Mouse (Mus musculus) forebrain, embryonic 15.5 days (tissue): ENCODE measurements around the gene Mgrn1. TPM values are rescaled to one million over a fixed set of nuclear protein-coding genes. Genes with fewer than 3 reads are reported as not detected.

Source experiments
- ATAC-seq: fragments of 200-750 bp; cut with Nextera tagmentation; replicated peaks from 2 replicates; pipeline ENCODE4 v1.8.0; 2017; ENCODE audit warnings: mild to moderate bottlenecking, moderate TSS enrichment, moderate library complexity
- H3K27ac ChIP-seq: fragments of 300-500 bp; sonication (generic); replicated peaks from 2 replicates; pipeline ENCODE4 v1.5.1; 2015; ENCODE audit warnings: mild to moderate bottlenecking, inconsistent platforms
- H3K27me3 ChIP-seq: fragments of 300-500 bp; sonication (generic); 2 replicates; pipeline ENCODE4 v1.6.1; 2015; ENCODE audit warnings: inconsistent platforms
- H3K36me3 ChIP-seq: fragments of 300-500 bp; sonication (generic); 2 replicates; pipeline ENCODE4 v1.6.1; 2015; ENCODE audit warnings: mild to moderate bottlenecking, inconsistent platforms
- H3K4me1 ChIP-seq: fragments of 300-500 bp; sonication (generic); 2 replicates; pipeline ENCODE4 v1.6.1; 2015; ENCODE audit warnings: inconsistent platforms
- H3K4me2 ChIP-seq: fragments of 300-500 bp; sonication (generic); replicated peaks from 2 replicates; pipeline ENCODE4 v1.6.1; 2015; ENCODE audit warnings: mild to moderate bottlenecking, inconsistent platforms
- H3K4me3 ChIP-seq: fragments of 300-500 bp; sonication (generic); 2 replicates; pipeline ENCODE4 v1.5.1; 2015; ENCODE audit warnings: mild to moderate bottlenecking, inconsistent platforms
- H3K9ac ChIP-seq: fragments of 300-500 bp; sonication (generic); replicated peaks from 2 replicates; pipeline ENCODE4 v1.6.1; 2015; ENCODE audit warnings: mild to moderate bottlenecking, inconsistent platforms
- H3K9me3 ChIP-seq: fragments of 300-500 bp; sonication (generic); 2 replicates; pipeline ENCODE4 v1.6.1; 2016; ENCODE audit warnings: inconsistent platforms
- WGBS: fragments of 180-500 bp; shearing (Covaris S2); methylation state at CpG from one replicate; pipeline ENCODE4 v1.1.7; 2015; ENCODE audit warnings: mixed read lengths; 5-methylcytosine and 5-hydroxymethylcytosine counted together
- polyA plus RNA-seq: library from polyadenylated mRNA; unstranded; fragments of >200 nt; fragmentation: Nextera tagmentation; extraction: Ambion mirVana; gene quantifications from 2 replicates; pipeline ENCODE4 v1.2.1, GENCODE M21; 2015

The Mgrn1 gene
- polyA plus RNA-seq, 1 experiment from 2014 or later, result 102 TPM

DNA sequence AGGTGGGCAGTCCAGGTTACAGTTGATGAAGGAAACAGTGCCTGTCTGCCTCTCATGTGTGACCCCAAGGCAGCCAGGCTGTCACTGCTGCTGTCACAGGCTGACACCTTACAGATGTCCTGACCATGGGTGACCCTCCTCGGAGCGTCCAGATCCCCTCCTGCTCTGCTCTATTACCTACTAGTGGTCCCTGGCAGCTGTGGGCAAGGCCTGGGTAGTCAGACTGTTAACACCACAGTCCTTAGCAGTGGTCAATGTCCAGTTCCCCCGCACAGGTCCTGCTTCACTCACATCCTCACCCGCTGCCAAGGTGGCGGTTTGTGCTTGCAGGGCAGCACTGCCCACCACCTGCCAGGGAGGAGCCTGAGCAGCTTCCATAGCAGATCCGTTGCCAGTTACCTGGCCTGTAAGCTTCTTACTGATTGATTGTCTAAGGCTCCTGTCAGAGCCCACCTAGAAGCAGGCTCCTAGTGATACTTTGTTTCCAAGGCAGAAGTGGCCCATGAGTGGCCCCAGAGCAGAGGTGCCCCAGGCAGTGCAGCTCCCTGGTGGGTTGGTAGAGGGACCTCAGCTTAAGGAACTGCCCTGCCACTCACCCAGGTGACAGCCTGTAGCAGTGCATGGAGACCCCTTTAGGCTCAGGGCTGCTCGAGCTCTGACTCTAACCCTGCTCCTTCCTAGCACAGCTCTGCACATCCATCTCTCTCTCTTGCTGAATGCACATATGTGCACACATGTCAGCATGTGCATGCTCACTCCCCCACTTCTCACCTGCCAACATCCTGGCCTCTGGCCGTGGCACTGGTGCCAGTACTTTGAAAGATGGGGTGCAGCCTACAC lies 51.5 kb downstream of the Mgrn1 start:
- H3K9me3 ChIP-seq, result no peaks in the 10 kb centered on the region
- H3K27ac ChIP-seq, result no peak overlapping the region
- H3K36me3 ChIP-seq, result peaks cover 59% of the 10 kb centered on the region
- H3K4me2 ChIP-seq, result no peak overlapping the region
- H3K9ac ChIP-seq, result no peak overlapping the region
- no peaks in the 10 kb centered on the region for H3K27me3 ChIP-seq
- ATAC-seq, result no peak
- H3K4me1 ChIP-seq, result peaks cover 16% of the 10 kb centered on the region
- 92% methylated on average over 8 of the region's 8 CpGs for WGBS
- no peak overlapping the region for H3K4me3 ChIP-seq

DNA sequence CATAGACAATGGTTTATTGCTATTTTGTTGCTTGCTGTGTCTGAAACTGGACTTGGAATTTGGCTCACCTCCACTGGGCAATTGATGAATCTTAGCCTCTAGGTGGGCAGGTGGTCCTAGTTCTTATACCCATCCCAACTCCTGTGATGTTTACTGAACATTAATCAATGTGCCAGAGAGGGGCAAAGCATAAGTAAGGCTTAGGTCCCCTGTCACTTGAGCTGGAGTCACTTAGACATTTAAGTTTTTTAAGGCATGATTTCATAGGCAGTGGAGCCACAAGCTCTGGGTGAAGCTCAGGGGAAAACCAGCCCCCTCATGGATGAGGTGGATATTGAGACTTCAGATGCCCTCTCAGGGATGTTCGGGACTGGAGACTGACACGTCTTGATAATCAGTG lies 52.4 kb downstream of the Mgrn1 start, which contains the start of gene Nudt16l1:
Gene Nudt16l1, plus strand, starts transcription at position 301 of the 400 bp plus-strand sequence.
- WGBS, result 7% methylated on average over 2 of the region's 2 CpGs
- peaks cover 16% of the 10 kb centered on the region for H3K4me1 ChIP-seq
- no peaks in the 10 kb centered on the region for H3K9me3 ChIP-seq
- H3K27ac ChIP-seq, result peak within 1 kb of the TSS; percentile 88
- peak within 1 kb of the TSS; percentile 92 for H3K4me3 ChIP-seq
- peak within 1 kb of the TSS; percentile 98 for H3K4me2 ChIP-seq
- H3K36me3 ChIP-seq, result peaks cover 62% of the 10 kb centered on the region
- no peak; the same call in 1 of the 2 replicates for ATAC-seq
- H3K27me3 ChIP-seq, result no peaks in the 10 kb centered on the region
- H3K9ac ChIP-seq, result peak within 1 kb of the TSS; percentile 99

DNA sequence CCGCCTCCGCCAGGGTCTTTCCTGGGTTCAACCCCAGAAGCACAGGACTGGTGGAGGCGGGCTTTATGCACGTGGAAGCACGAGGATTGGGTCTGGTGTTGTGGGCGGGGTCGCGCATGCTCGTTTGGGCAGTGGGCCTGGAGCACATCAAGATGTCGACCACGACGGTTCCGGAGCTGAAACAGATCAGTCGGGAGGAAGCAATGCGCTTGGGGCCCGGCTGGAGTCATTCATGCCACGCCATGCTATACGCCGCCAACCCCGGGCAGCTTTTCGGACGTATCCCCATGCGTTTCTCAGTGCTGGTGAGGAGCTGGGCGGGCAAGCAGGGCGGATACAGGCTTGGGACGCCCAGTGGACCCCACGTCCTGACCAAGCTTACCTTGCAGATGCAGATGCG lies 52.9 kb downstream of the Mgrn1 start:
- Histone ChIP-seq H3K4me2 (peak overlapping the region; percentile 98), H3K4me3 (peak overlapping the region; percentile 92), H3K9me3 (no peaks in the 10 kb centered on the region), H3K27ac (peak overlapping the region; percentile 88), H3K27me3 (no peaks in the 10 kb centered on the region), H3K36me3 (peaks cover 65% of the 10 kb centered on the region), H3K9ac (peak overlapping the region; percentile 99), H3K4me1 (peaks cover 16% of the 10 kb centered on the region)
- ATAC-seq, result peak; percentile 97
- under 1% methylated on average over 28 of the region's 28 CpGs for WGBS

DNA sequence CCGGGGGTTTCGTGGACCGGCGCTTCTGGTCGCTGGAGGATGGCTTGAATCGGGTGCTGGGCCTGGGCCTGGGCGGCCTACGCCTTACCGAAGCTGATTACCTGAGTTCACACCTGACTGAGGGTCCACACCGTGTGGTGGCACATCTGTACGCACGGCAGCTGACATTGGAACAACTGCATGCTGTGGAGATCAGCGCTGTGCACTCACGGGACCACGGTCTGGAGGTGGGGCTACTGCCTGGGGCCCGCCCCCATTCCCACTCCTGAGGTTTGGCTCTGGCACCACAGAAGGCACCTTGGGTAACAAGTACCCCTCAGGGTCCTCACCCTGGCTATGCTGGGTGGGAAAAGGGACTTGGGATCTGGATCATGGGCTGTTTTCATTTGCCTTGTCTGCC lies 53.4 kb downstream of the Mgrn1 start:
- ATAC-seq, result peak; percentile 65
- Histone ChIP-seq H3K36me3 (peaks cover 65% of the 10 kb centered on the region), H3K4me1 (peaks cover 16% of the 10 kb centered on the region), H3K4me2 (peak overlapping the region; percentile 98), H3K9me3 (no peaks in the 10 kb centered on the region), H3K9ac (peak overlapping the region; percentile 99), H3K27me3 (no peaks in the 10 kb centered on the region), H3K27ac (peak overlapping the region; percentile 88), H3K4me3 (peak overlapping the region; percentile 92)
- 3% methylated on average over 16 of the region's 16 CpGs for WGBS

DNA sequence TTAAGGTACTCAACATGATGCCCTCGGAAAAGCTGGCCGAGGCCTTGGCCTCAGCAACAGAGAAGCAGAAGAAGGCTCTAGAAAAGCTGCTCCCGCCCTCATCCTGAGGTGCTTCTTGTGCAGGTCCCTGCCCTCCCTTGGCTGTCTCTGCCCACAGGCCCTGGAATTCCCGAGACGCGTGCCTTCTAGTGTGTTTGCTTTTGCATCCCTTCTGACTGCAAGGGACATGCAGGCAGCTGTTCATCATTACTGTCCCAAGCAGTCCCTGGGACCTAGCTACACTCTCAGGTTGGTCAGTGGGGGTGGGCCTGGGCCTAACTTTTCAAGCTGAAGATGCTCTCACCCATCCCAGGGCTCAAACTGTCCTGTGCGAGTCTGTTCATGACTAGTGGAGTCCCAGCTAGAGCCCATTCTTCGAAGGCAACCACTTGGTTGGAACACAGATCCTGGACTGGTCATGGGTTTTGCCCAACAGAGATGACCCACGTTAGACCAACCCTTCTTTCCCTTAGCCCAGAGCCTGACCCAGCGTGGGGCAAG lies 54.3 kb downstream of the Mgrn1 start:
- no peaks in the 10 kb centered on the region for H3K27me3 ChIP-seq
- 91% methylated on average over 10 of the region's 10 CpGs for WGBS
- peaks cover 16% of the 10 kb centered on the region for H3K4me1 ChIP-seq
- no peak for ATAC-seq
- no peak overlapping the region for H3K9ac ChIP-seq
- peak overlapping the region; percentile 92; the same call in 1 of the 2 replicates for H3K4me3 ChIP-seq
- peak overlapping the region; percentile 98 for H3K4me2 ChIP-seq
- H3K27ac ChIP-seq, result no peak overlapping the region
- H3K36me3 ChIP-seq, result peaks cover 68% of the 10 kb centered on the region
- H3K9me3 ChIP-seq, result no peaks in the 10 kb centered on the region

DNA sequence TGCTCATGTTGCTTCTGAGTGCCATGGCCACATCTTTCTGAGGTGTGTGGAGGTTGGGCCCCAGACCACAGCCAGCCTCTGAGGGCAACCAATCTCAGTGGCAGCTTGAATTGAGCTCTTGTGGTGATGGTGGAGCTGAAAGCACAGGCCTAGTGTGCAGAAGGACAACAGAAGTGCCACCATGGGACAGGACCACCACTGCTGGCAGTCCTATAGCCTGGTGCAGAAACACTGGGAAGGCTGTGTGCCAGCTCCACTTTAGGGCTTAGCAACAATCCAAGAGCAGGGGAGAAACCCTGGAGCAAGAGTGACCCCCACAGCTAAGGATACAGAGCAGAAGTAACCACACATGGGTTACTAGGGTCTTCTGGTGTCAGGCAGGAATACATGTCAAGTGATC lies 55.0 kb downstream of the Mgrn1 start:
- H3K27ac ChIP-seq, result no peak overlapping the region
- no peak overlapping the region for H3K9ac ChIP-seq
- no peak overlapping the region for H3K4me3 ChIP-seq
- peaks cover 16% of the 10 kb centered on the region for H3K4me1 ChIP-seq
- peaks cover 68% of the 10 kb centered on the region for H3K36me3 ChIP-seq
- no peaks in the 10 kb centered on the region for H3K9me3 ChIP-seq
- no peak overlapping the region for H3K4me2 ChIP-seq
- H3K27me3 ChIP-seq, result no peaks in the 10 kb centered on the region
- ATAC-seq, result no peak

DNA sequence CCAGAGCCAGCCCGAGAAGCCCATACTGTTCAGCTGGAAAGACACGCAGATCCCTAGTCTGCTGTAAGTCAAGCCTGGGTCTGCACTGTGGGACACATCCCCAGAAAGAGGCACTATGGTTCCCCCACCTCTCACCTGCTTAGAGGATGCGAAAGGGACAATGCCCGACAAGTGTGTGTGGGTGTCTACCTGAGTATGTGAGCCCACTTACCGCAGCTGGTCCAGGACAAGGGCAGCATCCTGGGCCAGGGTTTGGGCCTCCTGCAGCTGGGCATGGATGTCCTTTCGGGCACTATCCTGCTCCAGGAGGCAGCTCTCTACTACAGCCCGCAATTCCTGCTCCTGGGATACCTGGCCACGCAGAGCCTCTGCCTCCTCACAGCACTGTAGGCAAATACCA lies 56.8 kb downstream of the Mgrn1 start:
- H3K9me3 ChIP-seq, result no peaks in the 10 kb centered on the region
- no peak overlapping the region for H3K27ac ChIP-seq
- 91% methylated on average over 8 of the region's 8 CpGs for WGBS
- ATAC-seq, result no peak
- H3K9ac ChIP-seq, result no peak overlapping the region
- no peak overlapping the region for H3K4me3 ChIP-seq
- H3K36me3 ChIP-seq, result peaks cover 74% of the 10 kb centered on the region
- H3K27me3 ChIP-seq, result no peaks in the 10 kb centered on the region
- no peak overlapping the region for H3K4me2 ChIP-seq
- peaks cover 16% of the 10 kb centered on the region for H3K4me1 ChIP-seq

DNA sequence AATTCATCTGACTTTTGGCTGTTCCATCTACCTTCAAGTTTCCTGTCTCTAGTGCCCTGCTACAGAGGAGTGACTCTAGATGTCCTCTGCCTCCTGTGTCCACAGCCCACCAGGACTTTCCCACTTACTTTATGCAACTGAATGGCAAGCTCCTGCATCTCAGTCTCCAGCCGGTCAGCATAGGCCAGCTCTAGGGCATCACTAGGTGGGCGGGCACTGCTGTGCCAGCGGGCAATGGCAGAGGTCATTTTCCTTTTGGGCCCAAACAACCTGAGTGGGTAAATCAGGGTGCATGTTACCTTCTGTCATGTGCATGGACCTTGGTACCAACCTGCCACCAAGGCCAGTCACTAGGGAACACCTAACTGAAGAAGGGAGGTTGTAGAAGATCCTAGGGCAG lies 57.4 kb downstream of the Mgrn1 start:
- Histone ChIP-seq H3K4me1 (peaks cover 14% of the 10 kb centered on the region), H3K4me2 (no peak overlapping the region), H3K9me3 (no peaks in the 10 kb centered on the region), H3K9ac (no peak overlapping the region), H3K36me3 (peaks cover 80% of the 10 kb centered on the region), H3K4me3 (no peak overlapping the region), H3K27me3 (no peaks in the 10 kb centered on the region), H3K27ac (no peak overlapping the region)
- no peak for ATAC-seq
- WGBS, result 95% methylated on average over 3 of the region's 3 CpGs

DNA sequence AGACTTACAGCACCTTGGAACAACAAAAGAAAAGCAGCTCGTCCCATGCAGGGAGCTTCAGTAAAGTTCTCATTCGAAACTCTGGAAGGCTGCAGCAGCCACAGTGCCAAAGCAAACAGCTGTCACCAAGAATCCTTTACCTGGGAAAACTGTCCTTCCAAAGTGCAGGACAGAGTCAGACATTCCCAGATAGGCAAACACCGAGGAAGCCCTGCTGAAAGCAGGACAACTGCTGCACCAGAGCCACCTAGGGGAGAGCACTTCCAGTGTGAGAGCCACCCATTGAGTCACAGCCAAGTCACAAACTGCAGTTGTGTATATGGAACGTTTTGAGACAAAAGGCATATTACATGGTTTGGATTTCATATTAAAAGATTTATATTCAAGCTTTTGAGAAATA lies 59.4 kb downstream of the Mgrn1 start:
- Histone ChIP-seq H3K27me3 (no peaks in the 10 kb centered on the region), H3K9me3 (no peaks in the 10 kb centered on the region), H3K9ac (no peak overlapping the region), H3K27ac (no peak overlapping the region), H3K4me1 (peaks cover 1% of the 10 kb centered on the region), H3K4me2 (no peak overlapping the region), H3K4me3 (no peak overlapping the region), H3K36me3 (peaks cover 88% of the 10 kb centered on the region)
- 83% methylated on average over 4 of the region's 4 CpGs for WGBS
- no peak for ATAC-seq

DNA sequence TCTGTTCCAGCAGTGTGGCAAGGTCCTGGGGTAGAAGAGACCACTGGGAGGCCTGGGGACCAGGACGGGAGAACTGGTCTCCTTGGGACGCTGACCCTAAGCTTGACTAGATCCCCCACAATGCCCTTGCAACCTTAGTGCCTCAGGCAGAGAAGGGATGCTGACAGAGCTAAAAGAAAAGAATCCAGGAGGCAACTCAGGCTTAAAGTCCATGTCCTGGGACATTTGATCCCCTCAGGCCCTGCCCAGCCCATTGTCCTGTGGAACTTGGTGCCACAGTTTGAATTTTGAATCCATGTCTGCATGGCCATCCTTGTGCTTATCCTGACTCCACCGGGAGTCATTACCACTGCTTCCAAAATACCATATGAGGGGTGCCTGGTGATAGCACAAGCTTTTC lies 60.1 kb downstream of the Mgrn1 start:
- peaks cover 87% of the 10 kb centered on the region for H3K36me3 ChIP-seq
- H3K4me2 ChIP-seq, result no peak overlapping the region
- no peaks in the 10 kb centered on the region for H3K4me1 ChIP-seq
- WGBS, result 90% methylated on average over 3 of the region's 3 CpGs
- ATAC-seq, result no peak
- no peaks in the 10 kb centered on the region for H3K27me3 ChIP-seq
- H3K9ac ChIP-seq, result no peak overlapping the region
- H3K9me3 ChIP-seq, result no peaks in the 10 kb centered on the region
- no peak overlapping the region for H3K4me3 ChIP-seq
- H3K27ac ChIP-seq, result no peak overlapping the region

DNA sequence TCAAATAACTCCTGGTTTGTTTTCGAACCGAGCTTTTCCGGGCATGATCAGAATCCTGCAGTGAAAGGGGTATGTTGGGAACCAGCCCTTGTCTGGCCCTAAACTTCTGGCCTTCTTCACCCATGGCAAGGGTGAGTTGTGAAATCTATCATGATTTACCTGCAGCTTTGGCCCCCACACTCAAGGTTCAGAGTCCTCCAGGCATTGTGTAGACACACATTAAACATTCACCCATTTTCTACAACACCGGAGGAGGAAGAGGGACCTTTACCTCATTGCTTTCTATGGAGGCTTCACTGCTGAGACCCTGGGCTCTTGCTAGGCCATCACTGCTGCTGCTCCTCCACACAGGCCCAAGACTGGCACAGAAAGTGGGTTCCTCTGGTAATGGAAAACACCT lies 61.3 kb downstream of the Mgrn1 start:
- no peak overlapping the region for H3K9ac ChIP-seq
- H3K4me2 ChIP-seq, result no peak overlapping the region
- no peak overlapping the region for H3K27ac ChIP-seq
- ATAC-seq, result no peak
- no peaks in the 10 kb centered on the region for H3K9me3 ChIP-seq
- no peaks in the 10 kb centered on the region for H3K4me1 ChIP-seq
- H3K4me3 ChIP-seq, result no peak overlapping the region
- WGBS, result 79% methylated on average over 4 of the region's 4 CpGs
- H3K27me3 ChIP-seq, result no peaks in the 10 kb centered on the region
- H3K36me3 ChIP-seq, result peaks cover 87% of the 10 kb centered on the region

DNA sequence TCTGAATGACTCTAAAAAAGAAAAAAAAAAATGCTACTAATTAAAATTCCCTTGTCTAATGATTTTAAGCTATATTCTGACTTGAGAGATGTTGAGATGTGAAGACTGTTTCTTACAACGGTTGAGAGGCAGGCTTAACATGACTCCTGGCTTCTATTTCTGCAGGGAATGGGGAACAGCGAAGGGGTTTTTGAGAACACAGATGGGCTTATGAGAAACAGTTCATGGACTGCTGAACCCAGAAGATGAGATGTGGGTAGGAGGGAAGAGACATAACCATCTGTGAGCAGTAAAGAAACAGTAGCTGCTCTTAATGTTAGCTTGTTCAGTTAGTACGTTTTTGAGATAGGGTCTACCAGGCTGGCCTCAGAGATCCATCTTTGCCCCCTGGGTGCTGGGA lies 70.6 kb downstream of the Mgrn1 start:
- H3K36me3 ChIP-seq, result peaks cover 50% of the 10 kb centered on the region
- no peak overlapping the region for H3K4me3 ChIP-seq
- no peaks in the 10 kb centered on the region for H3K4me1 ChIP-seq
- H3K9me3 ChIP-seq, result no peaks in the 10 kb centered on the region
- no peak overlapping the region for H3K4me2 ChIP-seq
- no peak overlapping the region for H3K9ac ChIP-seq
- H3K27ac ChIP-seq, result no peak overlapping the region
- no peaks in the 10 kb centered on the region for H3K27me3 ChIP-seq
- no peak for ATAC-seq
- 91% methylated on average over 3 of the region's 3 CpGs for WGBS
